Mouse (Mus musculus) megakaryocyte, embryonic 14.5 days (primary cell): ENCODE results near the gene Abhd12.

Source experiments
- FLI1 ChIP-seq: IDR thresholded peaks from 2 replicates; pipeline ENCODE4 v1.6.1; 2012; ENCODE audit warnings: low read length, inconsistent platforms, mixed read lengths
- GATA1 ChIP-seq: IDR thresholded peaks from 3 replicates; pipeline ENCODE4 v1.6.1; 2012; ENCODE audit warnings: mixed read lengths, low read length, inconsistent platforms, borderline replicate concordance

DNA sequence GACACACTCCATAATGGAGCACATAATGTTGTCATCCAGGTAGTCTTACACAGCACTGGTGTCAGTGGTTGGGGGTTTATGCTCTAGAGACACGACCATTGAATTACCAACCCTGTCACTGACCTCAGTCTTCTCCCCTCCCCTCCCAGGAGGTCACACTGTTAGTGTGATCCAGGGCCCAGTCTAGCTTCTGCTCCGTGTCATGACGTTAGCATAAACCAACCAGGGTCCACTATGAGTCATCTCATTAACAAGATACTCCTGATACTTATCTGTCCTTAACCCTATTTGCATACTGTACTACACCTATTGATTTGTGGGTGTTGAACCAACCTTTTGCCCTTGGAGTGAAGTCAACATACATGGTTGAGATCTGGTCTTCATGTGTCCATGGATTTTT is 14.2 kb upstream of the Abhd12 start:
- TF ChIP-seq FLI1 (no peak), GATA1 (no peak)
